Mouse (Mus musculus) forebrain, embryonic 13.5 days (tissue): Measurements from ENCODE around the gene Supt7l. TPM values are rescaled to one million over a fixed set of nuclear protein-coding genes. Genes with fewer than 3 reads are reported as not detected.
"Not testable (repeated sequence)": the region's sequence is repeated elsewhere in the genome, so short reads cannot be mapped to it uniquely, and the experiment has no call there.

Experiments used
- ATAC-seq: fragments of 200-750 bp; cut with Nextera tagmentation; 2 replicates; pipeline ENCODE4 v1.8.0; 2017
- H3K27ac ChIP-seq: fragments of 300-500 bp; sonication (generic); 2 replicates; pipeline ENCODE4 v1.5.1; 2015; ENCODE audit warnings: inconsistent platforms, mild to moderate bottlenecking, moderate library complexity
- H3K27me3 ChIP-seq: fragments of 300-500 bp; sonication (generic); 2 replicates; pipeline ENCODE4 v1.6.1; 2015; ENCODE audit warnings: mild to moderate bottlenecking, inconsistent platforms
- H3K36me3 ChIP-seq: fragments of 300-500 bp; sonication (generic); 2 replicates; pipeline ENCODE4 v1.6.1; 2015; ENCODE audit warnings: mild to moderate bottlenecking, inconsistent platforms; ENCODE audit not compliant: poor library complexity, severe bottlenecking
- H3K4me1 ChIP-seq: fragments of 300-500 bp; sonication (generic); 2 replicates; pipeline ENCODE4 v1.6.1; 2015; ENCODE audit warnings: inconsistent platforms
- H3K4me2 ChIP-seq: fragments of 300-500 bp; sonication (generic); 2 replicates; pipeline ENCODE4 v1.6.1; 2015; ENCODE audit warnings: inconsistent platforms, mild to moderate bottlenecking, moderate library complexity
- H3K4me3 ChIP-seq: fragments of 300-500 bp; sonication (generic); 2 replicates; pipeline ENCODE4 v1.5.1; 2015; ENCODE audit warnings: mild to moderate bottlenecking, inconsistent platforms
- H3K9ac ChIP-seq: fragments of 300-500 bp; sonication (generic); 2 replicates; pipeline ENCODE4 v1.6.1; 2015; ENCODE audit warnings: mild to moderate bottlenecking, inconsistent platforms
- H3K9me3 ChIP-seq: fragments of 300-500 bp; sonication (generic); replicated peaks from 2 replicates; pipeline ENCODE4 v1.6.1; 2016; ENCODE audit warnings: inconsistent platforms
- WGBS: fragments of 180-500 bp; shearing (Covaris S2); methylation state at CpG from one replicate; pipeline ENCODE4 v1.1.7; 2015; 5-methylcytosine and 5-hydroxymethylcytosine counted together
- polyA plus RNA-seq: library from polyadenylated mRNA; unstranded; fragments of >200 nt; fragmentation: Nextera tagmentation; extraction: Ambion mirVana; gene quantifications from 2 replicates; pipeline ENCODE4 v1.2.1, GENCODE M21; 2015

Gene Supt7l
- polyA plus RNA-seq: 28.2 and 32.4 TPM in 2 replicates

DNA sequence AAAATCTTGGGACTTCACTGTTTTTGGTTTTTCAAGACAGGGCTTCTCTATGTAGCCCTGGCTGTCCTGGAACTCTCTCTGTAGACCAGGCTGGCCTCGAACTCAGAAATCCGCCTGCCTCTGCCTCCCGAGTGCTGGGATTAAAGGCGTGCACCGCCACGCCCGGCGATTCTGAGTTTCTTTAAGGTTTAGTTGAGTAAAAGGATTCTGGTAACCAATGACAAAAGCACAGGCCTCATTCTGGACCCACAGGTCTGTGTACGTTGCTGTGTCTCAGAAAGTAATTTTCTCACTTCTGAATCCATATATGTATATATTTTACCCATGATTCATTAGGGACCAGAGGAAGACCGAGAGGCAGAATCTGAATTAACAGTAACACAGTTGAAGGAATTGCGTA, at the start of gene Supt7l:
TSS of gene Supt7l (minus strand) at position 101 of the 400 bp plus-strand sequence.
- Histone ChIP-seq H3K4me1 (peaks cover 32% of the 10 kb centered on the region), H3K4me2 (peak within 1 kb of the TSS; percentile 98), H3K27ac (peak within 1 kb of the TSS; percentile 80), H3K4me3 (peak within 1 kb of the TSS; percentile 97), H3K36me3 (peaks cover 44% of the 10 kb centered on the region), H3K9ac (peak within 1 kb of the TSS; percentile 90)
- 81% methylated on average over 11 of the region's 11 CpGs for WGBS
- not testable (repeated sequence) for H3K9me3 ChIP-seq, ATAC-seq, H3K27me3 ChIP-seq

DNA sequence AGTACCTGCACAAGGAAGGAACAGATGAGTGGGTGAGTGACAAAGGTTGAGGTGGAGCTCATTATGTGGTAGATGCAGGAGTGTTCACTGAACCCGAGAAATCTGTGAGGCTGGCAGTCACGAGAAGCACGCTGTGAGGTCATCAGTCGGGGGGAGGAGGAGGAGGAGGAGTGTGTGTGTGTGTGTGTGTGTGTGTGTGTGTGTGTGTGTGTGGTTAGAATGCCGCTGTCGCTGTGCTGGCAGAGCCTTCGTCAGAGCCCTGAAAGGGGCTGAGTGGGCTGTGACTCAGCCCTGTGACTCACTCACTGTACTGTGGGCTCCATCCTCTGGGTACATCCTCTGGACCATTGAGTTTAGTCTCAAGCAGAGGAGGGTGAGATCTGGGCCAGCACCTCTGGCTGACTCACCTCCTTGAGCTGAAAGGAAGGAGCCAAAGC, 49.0 kb upstream of the Supt7l start:
- Histone ChIP-seq H3K4me2 (no peak overlapping the region), H3K4me1 (no peaks in the 10 kb centered on the region), H3K9me3 (no peaks in the 10 kb centered on the region), H3K27ac (no peak overlapping the region), H3K27me3 (no peaks in the 10 kb centered on the region), H3K36me3 (no peaks in the 10 kb centered on the region), H3K9ac (no peak overlapping the region), H3K4me3 (no peak overlapping the region)
- ATAC-seq: no peak
- WGBS: 82% methylated on average over 7 of the region's 7 CpGs

DNA sequence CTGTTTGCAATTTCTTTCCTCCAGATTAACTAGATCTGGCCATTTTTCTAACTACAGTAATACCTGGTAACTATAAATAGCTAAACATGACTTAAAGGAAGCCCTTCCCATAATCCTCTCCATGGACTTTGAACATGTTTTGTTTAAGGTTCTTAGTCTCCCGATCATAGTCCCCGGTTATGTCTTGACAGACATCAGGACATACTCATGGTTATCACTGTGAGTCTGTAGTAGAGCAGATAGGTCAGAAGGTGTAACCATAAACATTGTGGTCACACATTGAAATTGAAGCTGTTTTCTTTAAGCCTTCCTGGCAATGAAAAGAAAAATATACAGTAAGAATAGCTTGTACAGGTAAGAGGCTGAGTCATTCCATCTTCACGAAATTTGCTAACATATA, 46.1 kb upstream of the Supt7l start:
- Histone ChIP-seq H3K4me2 (no peak overlapping the region), H3K27ac (no peak overlapping the region), H3K9me3 (no peaks in the 10 kb centered on the region), H3K4me1 (peaks cover 6% of the 10 kb centered on the region; the same call in 1 of the 2 replicates), H3K9ac (no peak overlapping the region), H3K36me3 (no peaks in the 10 kb centered on the region), H3K27me3 (no peaks in the 10 kb centered on the region), H3K4me3 (no peak overlapping the region)
- no peak for ATAC-seq
- 96% methylated on average over 3 of the region's 3 CpGs for WGBS

DNA sequence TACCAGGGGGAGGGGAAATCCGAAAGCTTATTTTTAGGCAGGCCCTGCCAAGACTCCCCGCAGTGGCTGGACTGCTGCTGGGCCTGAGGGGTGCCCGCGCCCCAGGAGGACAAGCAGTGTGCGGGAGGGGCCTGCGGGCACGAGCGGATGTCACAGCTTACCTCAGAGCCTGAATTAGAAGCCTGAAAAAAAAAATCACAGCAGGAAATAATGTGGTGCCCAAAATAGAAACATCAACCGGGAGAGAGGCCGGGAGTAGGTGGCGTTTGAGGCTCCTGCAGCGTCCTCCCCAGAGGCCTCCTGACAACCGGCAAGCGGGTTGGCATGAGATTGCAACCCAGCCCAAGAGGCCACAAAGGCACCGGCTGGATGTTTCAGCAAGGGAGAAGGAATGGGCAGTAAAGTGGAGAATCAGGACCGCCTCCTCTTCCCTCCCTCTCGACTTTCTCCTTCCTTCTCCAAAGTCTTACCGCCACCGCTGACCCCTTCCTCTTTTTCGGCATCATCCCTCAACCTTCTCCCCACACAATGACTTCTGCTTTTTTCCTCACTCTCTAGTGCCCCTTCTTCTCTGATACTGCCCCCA, 43.5 kb upstream of the Supt7l start:
- H3K4me1 ChIP-seq: peaks cover 6% of the 10 kb centered on the region; the same call in 1 of the 2 replicates
- no peak overlapping the region for H3K4me3 ChIP-seq
- peak overlapping the region; percentile 32 for H3K4me2 ChIP-seq
- H3K36me3 ChIP-seq: no peaks in the 10 kb centered on the region
- no peak overlapping the region for H3K9ac ChIP-seq
- 19% methylated on average over 20 of the region's 20 CpGs for WGBS
- no peaks in the 10 kb centered on the region for H3K27me3 ChIP-seq
- H3K27ac ChIP-seq: no peak overlapping the region
- ATAC-seq: no peak
- H3K9me3 ChIP-seq: no peaks in the 10 kb centered on the region

DNA sequence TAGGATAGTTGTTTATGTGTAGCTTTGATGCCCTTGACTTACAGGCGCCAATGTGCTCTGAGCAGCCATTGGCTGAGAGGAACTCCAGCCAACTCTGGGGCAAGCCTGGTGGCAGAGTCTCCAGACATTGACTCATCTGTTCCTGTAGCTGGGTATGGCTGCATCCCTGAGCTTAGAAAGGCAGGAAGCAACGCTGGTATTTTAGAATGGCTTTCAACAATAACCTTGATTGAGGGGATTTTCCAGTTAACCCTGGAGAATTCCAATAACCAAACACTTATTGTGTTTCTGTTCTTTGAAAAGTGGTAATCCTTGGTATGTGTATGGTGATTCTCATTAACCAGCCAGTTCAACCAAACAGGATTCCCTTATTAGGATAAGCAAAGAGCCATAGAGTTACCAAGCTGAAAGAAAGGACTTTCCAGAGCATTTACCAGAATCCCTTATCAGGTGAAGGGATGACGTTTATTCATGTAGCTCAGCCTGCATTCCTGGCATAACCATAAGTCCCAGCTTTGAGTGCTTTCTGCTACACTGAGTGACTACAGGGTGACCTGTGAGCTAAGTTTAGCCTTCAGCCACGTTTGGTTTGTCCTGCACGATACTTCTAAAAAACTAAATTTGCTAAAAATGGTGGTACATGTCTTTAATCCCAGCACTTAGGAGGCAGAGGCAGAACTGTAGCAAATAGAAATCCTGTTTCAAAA, 40.5 kb upstream of the Supt7l start:
- Histone ChIP-seq H3K27ac (no peak overlapping the region), H3K9ac (no peak overlapping the region), H3K36me3 (no peaks in the 10 kb centered on the region), H3K9me3 (no peaks in the 10 kb centered on the region), H3K4me3 (no peak overlapping the region), H3K27me3 (no peaks in the 10 kb centered on the region), H3K4me1 (peaks cover 6% of the 10 kb centered on the region; the same call in 1 of the 2 replicates), H3K4me2 (no peak overlapping the region)
- no peak for ATAC-seq
- WGBS: 75% methylated on average over 5 of the region's 5 CpGs

DNA sequence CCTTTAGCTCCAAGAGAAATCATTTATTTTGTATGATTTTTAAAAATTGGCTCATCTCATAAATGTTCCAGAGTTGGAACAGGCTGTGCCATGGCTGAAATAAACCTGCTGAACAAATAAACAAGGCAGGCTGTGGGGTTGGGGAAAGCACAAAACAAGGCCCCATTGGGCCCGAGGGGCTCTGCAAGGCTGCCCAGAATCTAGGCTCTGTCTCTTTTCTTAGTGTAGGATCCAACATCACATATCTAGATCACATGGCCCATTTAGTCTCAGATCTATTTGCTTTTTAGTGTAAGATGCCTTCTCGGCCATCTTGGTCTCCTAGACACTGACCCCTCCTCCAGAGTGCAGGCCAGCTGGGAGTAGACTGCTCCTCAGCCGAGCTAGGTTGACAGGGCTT, 38.9 kb upstream of the Supt7l start:
- Histone ChIP-seq H3K4me3 (no peak overlapping the region), H3K36me3 (peaks cover 13% of the 10 kb centered on the region; the same call in 1 of the 2 replicates), H3K27me3 (no peaks in the 10 kb centered on the region), H3K9me3 (no peaks in the 10 kb centered on the region), H3K27ac (no peak overlapping the region), H3K4me1 (peaks cover 6% of the 10 kb centered on the region; the same call in 1 of the 2 replicates), H3K4me2 (no peak overlapping the region), H3K9ac (no peak overlapping the region)
- WGBS: 59% methylated on average over 3 of the region's 3 CpGs
- ATAC-seq: no peak

DNA sequence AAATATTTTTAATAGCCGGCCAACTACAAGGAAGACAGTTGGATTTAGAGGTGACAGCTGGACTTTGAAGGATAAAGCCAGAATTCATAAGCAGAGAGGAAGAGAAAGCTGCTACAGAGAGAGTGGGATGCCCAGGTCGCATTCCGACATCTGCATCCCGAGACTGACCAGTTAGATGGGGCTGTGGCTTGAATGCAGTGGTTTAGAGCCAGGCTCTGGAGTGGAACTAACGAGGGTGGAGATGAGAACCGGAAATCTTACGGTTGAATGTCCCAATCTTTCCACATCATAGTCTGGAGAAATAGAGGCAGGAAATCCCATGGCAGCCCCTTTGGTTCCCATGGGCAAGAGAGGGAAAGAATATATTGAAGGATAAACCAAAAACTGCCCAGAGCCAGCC, 38.4 kb upstream of the Supt7l start:
- Histone ChIP-seq H3K9ac (no peak overlapping the region), H3K4me1 (peaks cover 3% of the 10 kb centered on the region; the same call in 1 of the 2 replicates), H3K27me3 (no peaks in the 10 kb centered on the region), H3K4me2 (no peak overlapping the region), H3K9me3 (no peaks in the 10 kb centered on the region), H3K27ac (no peak overlapping the region), H3K4me3 (no peak overlapping the region), H3K36me3 (peaks cover 13% of the 10 kb centered on the region; the same call in 1 of the 2 replicates)
- WGBS: 69% methylated on average over 7 of the region's 7 CpGs
- no peak for ATAC-seq

DNA sequence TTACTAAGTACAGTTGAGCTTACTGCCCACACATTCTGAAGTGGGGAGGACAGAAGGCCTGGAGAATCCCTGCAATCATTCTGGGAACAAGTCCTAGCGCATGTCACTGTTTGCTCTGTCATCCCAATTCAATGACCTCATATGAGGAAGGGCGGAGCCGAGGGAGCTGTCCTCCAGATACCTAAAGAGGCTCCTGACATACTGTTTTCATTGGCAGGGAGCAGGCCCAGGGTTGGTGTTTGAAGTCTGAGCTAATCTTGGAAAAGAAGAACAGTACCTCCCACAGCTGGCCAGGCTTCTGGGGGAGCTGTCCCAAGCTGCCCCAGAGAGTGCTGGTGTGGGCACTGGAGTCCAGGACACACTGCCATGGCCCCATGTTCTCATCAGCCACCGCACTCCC, 37.4 kb upstream of the Supt7l start:
- Histone ChIP-seq H3K27ac (no peak overlapping the region), H3K4me2 (no peak overlapping the region), H3K9me3 (no peaks in the 10 kb centered on the region), H3K9ac (no peak overlapping the region), H3K4me1 (no peaks in the 10 kb centered on the region), H3K27me3 (no peaks in the 10 kb centered on the region), H3K4me3 (no peak overlapping the region), H3K36me3 (peaks cover 18% of the 10 kb centered on the region)
- 86% methylated on average over 4 of the region's 4 CpGs for WGBS
- no peak for ATAC-seq

DNA sequence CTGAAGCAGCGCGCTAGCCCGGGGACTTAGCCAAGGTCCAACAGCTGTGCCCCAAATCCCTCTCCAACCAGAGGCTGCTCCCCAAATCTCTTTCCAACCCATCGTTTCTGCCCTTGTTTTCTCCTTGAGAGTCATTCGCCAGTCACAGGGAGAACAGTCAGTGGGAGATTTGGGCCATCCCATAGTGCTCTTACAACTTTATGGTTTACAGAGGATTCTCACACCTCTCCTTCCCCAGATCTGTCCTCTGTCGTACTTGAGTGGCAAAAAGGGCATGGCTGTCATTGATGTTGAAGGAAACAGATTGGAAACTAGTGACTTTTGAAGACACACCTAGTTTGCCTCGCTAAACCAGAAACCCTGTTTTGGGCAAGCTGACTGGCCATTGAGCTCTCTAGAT, 36.3 kb upstream of the Supt7l start:
- H3K27me3 ChIP-seq: no peaks in the 10 kb centered on the region
- H3K27ac ChIP-seq: no peak overlapping the region
- peaks cover 18% of the 10 kb centered on the region for H3K36me3 ChIP-seq
- 54% methylated on average over 7 of the region's 7 CpGs for WGBS
- H3K9ac ChIP-seq: no peak overlapping the region
- no peaks in the 10 kb centered on the region for H3K4me1 ChIP-seq
- H3K4me2 ChIP-seq: no peak overlapping the region
- no peak for ATAC-seq
- no peak overlapping the region for H3K4me3 ChIP-seq
- H3K9me3 ChIP-seq: no peaks in the 10 kb centered on the region

DNA sequence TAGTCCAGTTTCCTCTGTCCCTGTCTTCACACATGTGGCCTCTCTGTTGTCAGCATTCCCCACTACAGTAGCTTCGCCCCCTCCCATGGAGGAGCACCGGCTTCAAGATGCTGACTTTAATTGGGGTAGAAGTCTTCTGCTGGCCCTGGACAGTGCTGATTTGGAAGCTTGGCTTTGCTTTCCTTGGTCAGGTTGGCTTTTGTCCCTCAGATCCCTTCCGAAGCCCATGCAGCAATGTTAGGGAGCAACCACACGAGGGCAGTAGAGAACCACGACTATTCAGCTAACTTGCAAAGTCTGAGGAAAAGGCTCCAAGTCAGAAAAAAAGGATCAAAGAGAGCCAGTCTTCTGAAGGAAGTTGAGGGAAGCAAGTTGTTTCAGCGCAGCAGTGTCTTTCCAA, 35.9 kb upstream of the Supt7l start:
- ATAC-seq: no peak; the same call in 1 of the 2 replicates
- no peak overlapping the region for H3K4me3 ChIP-seq
- no peaks in the 10 kb centered on the region for H3K27me3 ChIP-seq

DNA sequence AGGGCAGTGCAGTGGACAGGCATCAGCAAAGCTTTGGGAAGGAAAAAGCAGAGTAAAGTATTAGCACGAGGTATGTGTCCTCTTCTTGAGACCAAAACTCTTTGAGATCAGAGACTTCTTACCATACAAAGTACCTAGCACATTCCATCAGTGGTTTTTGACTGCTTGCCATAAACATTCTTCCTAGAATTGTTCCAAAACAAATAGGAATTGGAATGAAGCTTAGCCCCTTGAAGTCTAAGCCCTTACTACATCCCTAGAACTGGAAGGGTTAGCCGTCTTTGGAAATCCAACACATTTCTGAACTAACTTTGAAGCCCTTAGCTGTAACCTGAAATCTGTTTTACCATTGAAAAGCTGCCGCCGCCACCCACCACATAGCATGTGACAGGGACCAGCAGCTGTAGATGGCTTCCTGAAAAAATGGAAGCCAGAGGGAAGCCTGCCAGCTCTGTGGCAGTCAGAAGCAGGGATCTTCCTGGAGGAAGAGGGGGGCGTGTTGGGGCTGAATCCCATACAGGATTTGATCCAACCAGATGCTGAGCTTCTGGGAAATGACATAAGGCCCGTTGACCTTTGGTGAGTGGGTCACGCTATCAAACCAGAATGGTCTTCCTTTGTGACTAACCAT, 34.5 kb upstream of the Supt7l start:
- 88% methylated on average over 7 of the region's 7 CpGs for WGBS
- no peak for ATAC-seq
- H3K9me3 ChIP-seq: no peaks in the 10 kb centered on the region
- H3K9ac ChIP-seq: no peak overlapping the region
- H3K27me3 ChIP-seq: no peaks in the 10 kb centered on the region
- no peaks in the 10 kb centered on the region for H3K4me1 ChIP-seq
- H3K36me3 ChIP-seq: peaks cover 27% of the 10 kb centered on the region
- H3K27ac ChIP-seq: no peak overlapping the region
- H3K4me3 ChIP-seq: no peak overlapping the region
- H3K4me2 ChIP-seq: no peak overlapping the region

More for the DNA sequence above, 35.9 kb upstream of the Supt7l start:
- peaks cover 18% of the 10 kb centered on the region for H3K36me3 ChIP-seq
- H3K4me1 ChIP-seq: no peaks in the 10 kb centered on the region
- H3K27ac ChIP-seq: no peak overlapping the region
- no peaks in the 10 kb centered on the region for H3K9me3 ChIP-seq
- no peak overlapping the region for H3K9ac ChIP-seq
- no peak overlapping the region for H3K4me2 ChIP-seq
- 13% methylated on average over 6 of the region's 6 CpGs for WGBS

DNA sequence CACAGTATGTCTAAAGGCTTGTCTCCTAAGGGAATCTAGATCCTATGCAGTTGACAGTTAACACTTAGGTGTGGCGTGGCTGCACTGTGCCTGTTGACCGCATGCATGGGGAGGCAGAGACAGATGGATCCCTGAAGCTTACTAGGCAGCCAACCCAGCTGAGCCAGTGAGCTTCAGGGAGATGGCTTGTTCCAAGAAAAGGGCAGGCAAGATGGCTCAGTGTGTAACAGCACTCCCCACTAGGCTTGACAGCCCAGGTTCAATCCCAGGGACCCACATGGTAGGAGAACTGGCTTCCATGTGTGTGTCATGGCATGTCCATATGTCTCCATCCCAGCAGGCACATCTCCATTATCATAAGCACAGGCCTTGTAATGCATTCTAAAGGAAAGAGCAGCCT, 32.7 kb upstream of the Supt7l start:
- Histone ChIP-seq H3K9me3 (no peaks in the 10 kb centered on the region), H3K4me3 (no peak overlapping the region), H3K9ac (no peak overlapping the region), H3K4me2 (no peak overlapping the region), H3K4me1 (no peaks in the 10 kb centered on the region), H3K36me3 (peaks cover 40% of the 10 kb centered on the region), H3K27ac (no peak overlapping the region), H3K27me3 (no peaks in the 10 kb centered on the region)
- no peak for ATAC-seq
- 94% methylated on average over 2 of the region's 2 CpGs for WGBS
